Mouse (Mus musculus) neural tube, embryonic 10.5 days (tissue): ENCODE data around the gene Rab44.

ENCODE experiments used
- DNase-seq: peaks from one replicate; pipeline ENCODE4 v3.0.0-alpha.2; 2017; ENCODE audit warnings: low spot score; ENCODE audit errors: extremely low spot score

Rab44 gene

DNA sequence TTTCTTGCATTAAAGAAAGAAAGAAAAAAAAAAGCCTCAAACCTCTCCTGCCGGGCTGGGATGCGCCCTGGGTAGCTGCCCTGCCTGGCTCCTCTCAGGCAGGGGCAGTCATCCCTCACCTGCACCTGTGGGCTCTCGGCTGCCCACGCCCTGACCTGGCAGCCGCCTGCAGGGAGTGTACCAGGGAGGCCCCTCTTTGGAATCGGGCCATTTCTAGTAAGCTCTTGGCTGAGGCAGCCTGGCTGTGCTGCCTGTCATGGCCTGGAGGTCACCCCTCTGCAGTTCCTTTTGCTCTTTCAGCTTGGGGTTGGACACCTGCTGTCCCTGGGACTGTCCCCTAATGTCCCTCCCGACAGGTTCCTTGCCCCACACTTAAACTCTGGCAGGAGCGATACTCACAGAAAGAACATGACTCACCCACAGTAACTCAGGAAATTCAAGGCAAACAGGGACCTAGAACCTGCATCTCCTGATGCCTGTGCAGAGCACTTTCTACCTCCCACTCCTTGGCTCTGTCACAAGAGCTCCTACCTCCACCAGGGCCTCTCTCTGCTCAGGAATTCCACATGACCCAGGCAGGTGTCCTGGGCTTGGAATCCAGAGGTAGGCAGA, 52.1 kb downstream of the Rab44 start:
- DNase-seq = no peak

DNA sequence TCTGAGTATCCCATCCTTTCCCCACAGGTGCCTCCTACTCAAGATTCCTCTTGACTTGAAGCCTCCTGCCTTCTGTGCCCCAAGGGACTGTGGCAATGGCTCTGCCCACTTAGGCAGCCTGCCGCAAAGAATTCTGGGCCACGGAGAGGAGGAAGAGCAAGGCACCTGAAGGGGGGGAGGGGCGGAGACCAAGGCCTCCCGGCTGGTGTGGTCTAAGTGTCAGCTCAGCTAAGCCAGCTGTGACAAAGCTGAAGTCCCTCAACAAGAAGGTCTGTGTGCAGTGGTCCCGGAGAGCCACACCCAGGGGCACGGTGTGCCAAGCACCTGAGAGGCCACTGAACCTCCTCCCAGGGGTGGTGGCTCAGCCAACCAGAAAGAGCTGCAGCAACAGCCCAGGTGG, 53.4 kb downstream of the Rab44 start:
- no peak for DNase-seq

DNA sequence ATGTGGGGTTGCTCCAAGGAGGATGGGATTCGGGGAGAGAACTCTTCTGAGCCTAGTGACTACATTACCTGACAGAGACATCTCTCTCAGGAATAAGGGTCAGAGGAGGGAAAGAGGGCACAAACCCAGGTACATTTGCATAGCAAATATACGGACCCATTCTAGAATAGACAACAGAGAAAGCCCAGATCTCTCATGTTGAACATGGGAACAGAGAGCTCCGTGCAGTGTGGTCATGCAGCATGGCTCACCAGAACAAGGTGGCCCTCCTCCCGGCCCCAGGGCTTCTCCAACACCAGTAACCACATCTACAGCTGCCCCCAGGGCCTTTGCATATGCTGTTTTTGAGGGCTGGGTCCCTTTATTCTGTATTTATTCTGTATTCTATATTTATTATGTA, 54.5 kb downstream of the Rab44 start:
- DNase-seq = no peak

DNA sequence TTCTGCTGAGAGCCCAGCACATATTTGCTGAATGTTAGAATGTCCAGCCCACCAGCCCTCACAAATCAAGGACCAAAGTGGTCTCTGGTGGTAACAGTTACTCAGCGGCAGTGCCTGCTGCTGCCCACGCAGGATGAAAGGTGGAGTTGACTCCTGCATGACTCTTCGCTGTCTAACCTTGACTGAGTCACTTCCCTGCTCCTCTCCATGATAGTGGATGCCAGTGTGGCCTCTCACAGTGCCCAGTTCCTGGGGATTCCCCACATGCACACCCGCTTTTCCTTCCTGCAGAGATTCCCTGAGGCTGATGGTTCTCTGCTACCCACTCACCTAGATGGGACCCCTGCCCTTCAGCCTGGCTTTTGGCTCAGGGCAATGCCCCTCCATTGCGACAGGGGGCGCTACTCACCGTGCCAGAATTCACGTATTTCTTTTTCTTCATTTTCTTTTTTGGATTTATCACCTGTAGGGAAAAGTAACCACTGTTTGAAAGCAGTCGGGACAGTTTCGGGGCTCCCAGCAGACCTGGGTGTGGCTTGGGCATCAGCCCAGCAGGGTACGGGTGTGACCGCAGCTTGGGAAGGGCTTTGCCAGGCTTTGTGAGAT, 55.2 kb downstream of the Rab44 start:
- DNase-seq = no peak

DNA sequence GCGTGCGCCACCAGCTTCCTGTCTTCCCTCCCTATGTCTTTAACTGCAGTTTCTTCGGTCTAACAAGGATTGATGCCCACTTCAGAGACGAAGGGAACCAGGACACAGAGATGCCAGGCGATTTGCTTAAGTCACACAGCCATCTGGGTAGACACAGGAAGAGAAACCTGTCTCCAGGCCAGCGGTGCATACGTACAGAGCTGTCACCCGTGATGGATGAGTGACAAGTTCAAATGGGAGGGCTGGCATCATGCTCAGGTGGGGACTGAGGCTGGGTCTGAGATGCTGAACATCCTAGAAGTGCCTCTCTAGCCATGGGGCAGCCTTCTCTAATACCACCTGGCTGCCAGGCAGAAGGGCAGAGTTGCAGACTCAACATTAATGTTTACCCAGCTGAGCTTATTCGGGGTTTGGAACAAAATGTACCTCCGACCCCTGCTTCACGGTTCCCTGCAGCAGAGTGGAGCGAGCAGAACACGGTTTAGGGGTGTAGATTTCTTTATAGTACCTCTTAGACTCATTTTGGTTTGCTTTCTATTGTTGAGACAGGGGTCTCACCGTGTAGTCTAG, 56.6 kb downstream of the Rab44 start:
- no peak for DNase-seq

DNA sequence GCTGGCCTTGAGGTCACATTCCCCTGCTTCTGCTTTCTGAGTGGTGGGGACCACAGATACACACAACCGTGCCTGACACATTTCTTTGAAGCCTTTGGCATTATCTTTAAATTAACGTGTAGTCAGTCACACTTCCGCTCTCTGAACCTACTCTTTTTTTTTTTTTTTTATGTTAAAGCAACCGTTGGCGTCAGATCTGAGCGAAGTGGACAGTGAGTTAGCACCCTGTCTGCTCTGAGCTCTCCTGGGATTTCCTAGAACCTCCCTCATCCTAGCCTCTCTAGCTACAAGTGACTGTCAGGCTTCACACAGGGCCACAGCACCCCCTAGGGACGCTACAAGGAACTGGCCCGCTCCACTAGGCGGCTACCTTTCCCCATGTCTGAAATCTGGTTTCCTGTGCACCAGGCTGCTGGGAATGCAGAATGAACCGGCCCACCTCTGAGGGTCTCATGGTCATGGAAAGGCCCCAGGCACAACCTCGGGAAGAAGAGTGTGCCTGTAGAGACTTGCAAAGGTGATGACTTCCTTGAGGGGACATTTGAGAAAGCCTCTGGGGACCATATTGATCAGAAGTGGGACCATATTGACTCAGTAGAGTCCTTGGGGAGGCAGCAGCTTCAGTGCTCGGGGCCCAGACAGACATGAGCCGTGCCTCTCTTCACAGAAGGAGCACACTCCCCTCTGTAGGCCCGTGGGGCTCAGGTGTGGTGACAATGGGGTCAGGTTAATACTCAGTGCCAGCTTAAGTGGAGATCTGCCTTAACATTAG, 57.2 kb downstream of the Rab44 start:
- DNase-seq = peak; percentile 73

DNA sequence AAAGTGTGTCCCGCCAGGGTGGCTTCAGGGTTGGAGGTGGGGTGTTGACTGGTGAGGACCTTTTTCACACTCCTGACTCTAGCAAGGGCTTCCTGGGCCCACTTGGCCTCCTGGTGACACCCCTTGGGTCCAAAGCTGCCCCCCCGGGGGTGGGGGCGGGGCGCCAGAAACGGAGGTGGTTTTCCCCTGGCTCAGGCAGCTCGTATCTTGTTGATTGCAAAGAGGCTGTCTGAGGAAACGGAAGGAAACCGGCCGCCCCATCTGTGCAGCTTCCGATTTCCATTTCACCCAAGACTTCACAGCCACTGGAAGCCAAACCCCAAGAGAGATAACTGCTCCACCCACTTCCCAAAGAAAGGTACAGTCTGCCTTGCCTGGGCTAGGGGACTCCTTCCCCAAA, 58.1 kb downstream of the Rab44 start:
- DNase-seq = no peak

DNA sequence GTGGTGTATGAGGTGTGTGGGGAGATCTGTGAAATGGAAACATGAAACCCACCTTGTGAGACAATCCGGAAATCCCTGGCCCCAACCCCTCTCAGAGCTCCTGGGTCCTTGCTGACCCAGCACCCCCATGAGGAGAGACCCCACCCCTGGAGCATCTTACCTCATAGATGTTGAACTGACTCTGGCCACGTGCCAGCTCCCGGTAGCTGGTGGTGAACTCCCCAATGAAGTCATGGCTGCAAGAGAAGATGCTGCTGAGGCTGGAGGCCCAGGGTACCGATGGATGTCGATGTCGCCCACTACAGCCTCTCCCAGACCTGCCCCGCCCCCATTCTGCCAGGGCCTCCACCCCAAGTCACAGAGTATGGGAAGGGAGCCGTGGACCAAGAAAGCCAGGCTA, 59.2 kb downstream of the Rab44 start:
- no peak for DNase-seq

DNA sequence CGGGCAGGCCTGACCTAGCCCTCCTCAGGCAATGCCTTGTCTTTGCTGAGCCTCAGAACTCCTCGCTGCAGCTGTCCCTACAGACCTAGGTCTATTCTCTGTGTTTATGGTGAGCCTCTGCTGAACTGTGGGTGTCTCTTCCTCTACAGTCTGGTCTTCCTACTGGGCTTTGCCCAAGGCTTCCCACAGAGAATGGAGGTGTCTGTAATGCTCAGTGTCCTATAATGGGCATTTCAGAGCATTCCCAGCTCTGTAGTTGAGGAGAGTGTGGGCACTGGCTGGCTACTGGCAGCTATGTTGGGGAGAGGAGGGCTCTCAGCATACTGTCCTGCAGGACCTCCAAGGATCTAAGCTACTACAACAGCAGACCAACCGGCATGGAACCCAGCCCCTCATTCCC, 61.7 kb downstream of the Rab44 start:
- DNase-seq = no peak

DNA sequence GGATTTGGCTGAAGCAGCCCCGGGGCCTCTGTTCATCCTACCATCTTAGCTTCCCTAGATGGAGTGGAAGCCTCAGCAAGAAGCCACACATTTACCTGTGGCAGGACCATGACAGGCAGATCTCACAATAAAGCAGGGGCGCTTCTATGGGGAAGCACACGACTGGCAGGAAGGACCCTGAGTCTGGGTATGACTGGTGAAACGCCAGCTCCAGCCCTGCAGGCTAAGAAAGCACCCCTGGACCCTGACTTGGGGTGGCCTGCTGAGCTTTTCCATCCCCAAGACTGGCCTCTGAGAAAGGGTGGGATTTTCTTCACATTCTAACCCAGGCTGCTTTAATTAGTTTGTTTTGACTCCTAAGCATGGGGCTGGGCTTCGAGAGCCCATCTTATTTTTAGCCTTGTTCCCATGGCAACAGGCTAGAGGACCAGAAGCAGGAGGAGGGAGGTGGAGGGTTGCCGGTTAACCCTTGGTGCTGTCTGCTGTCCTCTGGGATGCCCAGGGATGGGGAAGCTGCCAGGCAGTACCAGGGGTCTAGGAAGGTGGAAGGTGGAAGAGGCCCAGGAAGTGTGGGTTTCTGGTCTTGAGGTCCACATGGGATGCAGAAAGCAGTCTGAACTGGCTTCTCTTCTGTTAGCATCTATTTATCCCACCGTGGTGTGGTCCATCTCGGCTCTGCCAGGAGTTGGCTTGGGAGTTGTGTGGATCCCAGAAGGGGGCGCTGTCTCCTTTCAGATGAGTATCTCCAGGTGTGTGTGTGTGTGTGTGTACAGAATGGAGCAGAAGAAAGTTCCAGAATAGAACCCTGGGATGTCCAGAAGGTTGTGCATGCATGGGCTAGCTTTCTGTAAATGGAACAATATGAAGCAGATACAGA, 62.7 kb downstream of the Rab44 start:
- peak; percentile 73 for DNase-seq

DNA sequence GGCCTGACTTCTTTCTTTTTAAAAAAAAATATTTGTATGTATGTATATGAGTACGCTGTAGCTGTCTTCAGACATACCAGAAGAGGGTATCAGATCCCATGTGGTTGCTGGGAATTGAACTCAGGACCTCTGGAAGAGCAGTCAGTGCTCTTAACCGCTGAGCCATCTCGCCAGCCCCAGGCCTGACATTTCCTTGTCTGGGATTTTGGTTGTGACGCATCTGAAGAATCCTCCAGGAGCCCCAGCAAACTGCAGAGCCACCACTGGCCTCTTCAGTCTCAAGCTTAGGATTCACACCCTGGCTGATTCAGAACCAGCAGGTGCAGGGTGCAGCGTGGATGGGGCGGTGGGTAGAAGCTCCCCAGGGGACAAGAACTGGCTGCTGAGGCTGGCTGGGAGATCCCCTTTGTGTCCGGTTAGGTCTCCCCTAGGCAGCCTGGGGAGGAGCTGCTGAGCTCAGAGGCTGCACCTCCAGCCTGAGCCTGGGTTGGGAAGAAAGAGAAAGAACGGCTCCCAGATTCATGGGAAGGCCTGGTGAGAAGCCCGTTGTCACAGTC, 64.6 kb downstream of the Rab44 start:
- no peak for DNase-seq

DNA sequence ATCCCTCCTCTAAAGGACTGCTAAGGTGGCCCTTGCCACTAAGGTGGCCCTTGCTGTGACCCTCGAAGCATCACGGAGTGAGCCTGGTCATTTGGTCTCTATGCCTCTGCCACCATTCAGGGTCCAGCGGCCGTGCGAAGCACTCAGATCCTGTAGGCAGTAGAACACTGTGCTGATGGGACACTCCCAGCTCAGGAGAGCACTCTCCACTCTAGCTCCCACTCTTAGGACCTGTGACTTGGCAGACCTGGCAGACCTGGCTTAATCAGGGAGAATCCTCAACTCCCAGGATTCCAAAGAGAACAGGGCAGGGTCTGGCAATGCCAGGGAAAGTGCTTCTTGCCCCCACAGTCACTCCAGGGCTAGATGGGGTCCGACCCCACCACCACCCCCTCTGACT, 66.0 kb downstream of the Rab44 start:
- DNase-seq = no peak

DNA sequence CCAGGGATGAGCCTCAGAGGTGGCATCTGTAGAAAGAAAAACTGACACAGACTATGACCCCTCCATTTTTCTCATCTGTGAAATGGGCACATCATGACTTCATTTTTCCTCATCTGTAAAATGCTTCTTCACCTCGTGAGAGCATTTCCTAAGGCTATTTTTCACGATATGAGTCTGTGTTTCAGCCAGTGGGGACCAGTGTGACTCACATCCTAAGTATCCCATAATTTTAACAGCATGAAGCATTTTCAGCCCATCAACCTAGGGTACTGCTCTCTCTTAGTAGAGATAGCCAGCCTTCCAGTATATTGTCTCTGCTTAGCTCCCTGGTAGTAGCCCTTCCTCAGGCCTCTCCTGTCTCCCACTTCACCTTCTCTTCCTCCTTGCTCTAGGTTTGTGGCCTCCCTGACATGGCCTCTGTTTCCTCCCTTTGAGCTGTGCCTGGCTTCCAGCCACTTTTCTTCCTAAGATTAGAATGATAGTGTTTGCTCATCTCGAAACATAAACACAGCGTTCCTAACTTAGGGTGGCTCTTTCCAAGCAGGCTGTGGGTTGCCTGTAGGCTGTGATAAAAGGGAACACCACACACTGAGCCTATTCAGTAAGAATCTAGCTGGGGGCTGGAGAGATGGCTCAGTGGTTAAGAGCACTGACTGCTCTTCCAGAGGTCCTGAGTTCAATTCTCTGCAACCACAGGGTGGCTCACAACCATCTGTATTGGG, 66.6 kb downstream of the Rab44 start:
- no peak for DNase-seq

DNA sequence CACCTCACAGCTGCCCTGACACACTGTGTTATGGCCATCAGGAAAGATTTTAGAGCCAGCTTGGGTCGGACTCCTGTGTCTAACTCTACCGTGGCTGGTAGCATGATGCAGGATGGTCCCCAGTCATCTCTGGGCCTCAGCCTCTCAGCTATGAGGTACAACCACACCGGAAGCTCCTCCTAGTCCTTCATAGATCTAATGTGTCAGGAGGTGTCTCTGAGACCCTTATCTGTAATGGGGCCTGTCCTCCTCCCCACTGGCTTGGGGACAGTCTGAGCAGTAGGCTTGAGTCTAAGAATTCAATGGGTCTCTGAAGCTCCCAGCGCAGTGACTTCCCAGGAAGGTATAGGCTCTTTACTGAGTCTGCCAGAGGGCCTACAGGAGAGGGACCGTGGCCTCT, 67.8 kb downstream of the Rab44 start:
- DNase-seq = no peak

DNA sequence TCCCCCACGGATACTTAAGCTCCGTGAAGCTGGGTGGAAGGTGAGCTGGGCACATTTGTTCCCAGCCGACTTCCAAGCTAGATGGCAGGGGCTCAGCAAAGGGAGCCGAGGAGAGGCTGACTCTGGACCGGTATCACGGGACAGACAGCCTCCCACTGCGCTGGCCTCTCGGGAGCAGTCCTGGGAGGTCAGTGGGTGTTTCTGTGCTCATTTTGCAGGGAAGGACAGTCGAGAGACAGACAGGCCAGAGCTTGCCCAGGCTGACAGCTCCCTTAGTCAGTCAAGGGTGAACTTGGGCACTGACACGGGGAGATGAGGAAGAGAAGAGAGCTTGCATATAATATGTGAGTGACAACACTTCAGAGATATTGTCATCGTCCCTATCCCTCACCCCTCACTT, 69.2 kb downstream of the Rab44 start:
- DNase-seq = no peak

DNA sequence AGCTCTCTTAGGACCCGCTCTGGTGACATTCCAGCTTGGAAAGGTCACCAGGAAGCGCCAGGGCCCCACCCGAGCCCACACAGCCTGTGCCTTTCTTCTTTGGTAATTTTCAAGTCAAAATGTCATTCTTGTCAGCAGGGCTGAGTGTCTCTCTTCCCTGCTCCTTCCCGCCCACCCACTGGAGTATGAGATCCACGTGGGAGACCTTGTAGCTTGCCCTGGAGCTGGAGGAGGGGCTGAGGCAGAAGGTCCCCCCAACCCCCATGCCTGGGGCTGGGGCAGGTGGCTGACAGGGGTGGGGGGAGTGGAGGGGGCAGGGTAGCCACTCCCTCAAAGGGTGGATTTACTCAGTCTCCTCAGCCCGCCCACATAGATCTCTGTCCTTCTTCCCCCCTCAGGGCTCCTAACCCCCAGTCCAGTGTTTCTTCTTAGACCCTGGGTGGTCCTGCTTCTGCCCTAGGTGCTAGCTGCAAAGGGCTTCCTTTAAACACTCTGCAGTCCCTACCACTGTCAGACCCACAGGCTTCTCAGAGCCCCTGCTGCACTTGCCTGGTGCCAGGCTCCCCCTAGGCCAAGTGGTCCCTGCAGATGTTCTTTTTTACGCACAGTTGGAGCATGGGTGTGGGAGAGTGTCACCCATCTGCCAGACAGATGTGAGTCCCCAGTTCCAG, 71.6 kb downstream of the Rab44 start:
- DNase-seq = no peak

DNA sequence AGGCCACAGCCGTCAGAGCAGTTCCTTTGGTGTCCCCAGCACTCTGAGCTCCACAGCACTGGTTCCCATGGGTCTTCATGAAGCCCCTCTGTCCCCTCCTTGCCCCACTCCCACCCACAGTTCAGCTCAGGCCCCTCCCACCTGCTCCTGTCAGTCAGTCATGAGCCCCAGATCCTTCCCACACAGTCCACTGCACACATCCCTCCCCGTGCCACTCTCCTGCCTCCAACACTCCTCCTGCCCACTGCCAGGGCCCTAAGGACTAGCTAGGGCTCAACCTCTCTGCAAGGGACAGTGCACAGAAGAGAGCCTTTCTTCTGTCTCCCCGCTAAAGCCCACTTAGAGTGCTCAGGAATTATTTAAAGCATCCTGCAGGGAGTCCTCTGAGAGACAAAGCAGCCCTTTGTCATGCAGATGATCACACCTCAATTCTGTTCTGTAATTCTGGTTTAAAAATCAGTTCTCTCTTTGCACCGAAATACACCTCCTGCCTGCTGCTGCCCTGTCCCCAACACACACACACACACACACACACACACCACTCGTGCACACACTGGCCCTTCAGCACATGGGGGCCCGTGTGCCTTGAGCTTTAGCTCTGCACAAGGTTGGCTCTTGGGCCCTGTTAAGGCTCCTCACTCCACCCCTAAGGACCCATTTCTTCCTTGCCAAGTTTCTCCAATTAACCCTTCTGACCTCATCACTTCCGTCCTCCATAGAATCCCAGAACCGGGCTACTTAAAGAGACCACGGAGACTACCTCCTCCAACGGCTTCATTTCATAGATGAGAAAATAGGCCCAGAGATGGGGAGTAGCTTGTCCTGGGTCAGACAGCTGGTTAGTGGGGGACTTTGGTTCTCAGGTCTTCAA, 73.3 kb downstream of the Rab44 start:
- no peak for DNase-seq

DNA sequence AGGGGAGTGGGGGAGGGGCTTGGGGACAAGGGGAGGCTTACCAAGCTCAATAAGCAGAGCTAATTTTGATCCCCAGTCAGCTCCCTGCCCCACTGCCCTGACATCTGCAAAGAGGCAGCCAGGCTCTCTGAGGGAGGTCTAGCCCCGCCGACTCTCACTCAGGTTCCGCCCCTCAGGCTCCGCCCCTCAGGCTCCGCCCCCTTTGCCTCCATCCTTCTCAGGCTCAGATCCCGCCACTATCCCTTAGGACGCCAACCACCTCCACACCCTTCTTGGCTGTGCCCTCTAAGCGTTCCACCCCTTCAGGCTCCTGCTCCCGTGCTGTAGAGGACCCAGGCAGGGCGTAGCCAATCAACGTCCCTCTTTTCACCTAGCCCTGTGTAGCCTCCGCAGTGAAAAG, 75.0 kb downstream of the Rab44 start:
- DNase-seq = peak; percentile 53

DNA sequence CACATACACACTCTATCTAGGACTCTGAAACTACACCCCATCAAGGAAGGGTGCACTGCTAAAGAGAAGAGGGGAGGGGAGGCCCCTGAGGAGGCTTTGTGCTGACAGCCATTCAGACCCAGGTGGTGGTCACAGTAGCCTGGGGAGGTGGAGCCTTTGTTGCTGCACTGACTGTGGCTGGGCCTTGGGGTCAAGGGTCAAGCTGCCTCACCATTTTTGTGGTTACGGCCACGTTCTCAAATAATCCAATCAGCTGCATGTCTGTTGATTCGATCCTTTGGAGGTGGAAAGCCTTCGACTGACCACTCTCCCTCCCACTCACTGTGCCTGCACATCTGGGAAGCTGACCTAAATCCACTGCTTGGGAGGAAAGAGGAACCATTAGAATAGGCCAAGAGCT, 81.6 kb downstream of the Rab44 start:
- no peak for DNase-seq
